Mouse (Mus musculus) olfactory bulb, adult 2 months (tissue): Measurements from ENCODE around the gene Map4k4.

Source experiments
- CTCF ChIP-seq: fragments of 200-500 bp; IDR thresholded peaks from 2 replicates; pipeline ENCODE4 v1.5.1; 2012; ENCODE audit warnings: low read depth, mild to moderate bottlenecking, low read length, moderate library complexity; ENCODE audit not compliant: insufficient read depth
- POLR2A ChIP-seq: fragments of 200-500 bp; IDR thresholded peaks from 2 replicates; pipeline ENCODE4 v1.6.1; 2012; ENCODE audit warnings: mild to moderate bottlenecking, low read depth, low read length, moderate library complexity; ENCODE audit not compliant: insufficient read depth

GRCm38 (mm10) chr1:39896581-39896980 is 4.1 kb upstream of the Map4k4 start:
- no peak for TF ChIP-seq CTCF
- TF ChIP-seq POLR2A, result no peak
